Mouse (Mus musculus) ES-Bruce4 (cell line): ENCODE measurements at regions not wholly inside any gene's neighbourhood (a gene's known extent, or its start where the extent isn't known, plus 50 kb on each side); places are given as distances from the start of the nearest gene placed in this dataset.
"Not testable (repeated sequence)": the region's sequence is repeated elsewhere in the genome, so short reads cannot be mapped to it uniquely, and the experiment has no call there.

ENCODE experiments used
- H3K27ac ChIP-seq: 2 replicates; pipeline ENCODE4 v1.5.1; 2012; ENCODE audit warnings: low read length, inconsistent platforms; ENCODE audit not compliant: insufficient read depth
- H3K27me3 ChIP-seq: 2 replicates; pipeline ENCODE4 v1.6.1; 2012; ENCODE audit warnings: mild to moderate bottlenecking, low read length, inconsistent platforms; ENCODE audit not compliant: control insufficient read depth, poor library complexity, insufficient read depth, severe bottlenecking
- H3K36me3 ChIP-seq: 2 replicates; pipeline ENCODE4 v1.6.1; 2012; ENCODE audit warnings: inconsistent platforms, mild to moderate bottlenecking, low read length, moderate library complexity; ENCODE audit not compliant: control insufficient read depth, poor library complexity, insufficient read depth, severe bottlenecking
- H3K4me1 ChIP-seq: one replicate; pipeline ENCODE4 v1.8.1; 2011; ENCODE audit warnings: low read length; ENCODE audit not compliant: control insufficient read depth, insufficient read depth
- H3K4me3 ChIP-seq: 2 replicates; pipeline ENCODE4 v1.5.1; 2011; ENCODE audit warnings: low read depth, mild to moderate bottlenecking, low read length
- H3K9ac ChIP-seq: 2 replicates; pipeline ENCODE4 v1.6.1; 2012; ENCODE audit warnings: low read depth, mild to moderate bottlenecking, inconsistent platforms; ENCODE audit not compliant: poor library complexity, severe bottlenecking
- H3K9me3 ChIP-seq: replicated peaks from 2 replicates; pipeline ENCODE4 v1.6.1; 2012; ENCODE audit warnings: mild to moderate bottlenecking, low read length, inconsistent platforms; ENCODE audit not compliant: control insufficient read depth, poor library complexity, insufficient read depth, severe bottlenecking
- CTCF ChIP-seq: IDR thresholded peaks from one replicate; pipeline ENCODE4 v1.8.1; 2011; ENCODE audit warnings: low read depth, low read length
- EP300 ChIP-seq: IDR thresholded peaks from 2 replicates; pipeline ENCODE4 v1.6.1; 2011; ENCODE audit warnings: low read depth, low read length; ENCODE audit not compliant: insufficient read depth
- POLR2A ChIP-seq: IDR thresholded peaks from one replicate; pipeline ENCODE4 v1.8.1; 2011; ENCODE audit warnings: low read length; ENCODE audit not compliant: insufficient read depth

DNA sequence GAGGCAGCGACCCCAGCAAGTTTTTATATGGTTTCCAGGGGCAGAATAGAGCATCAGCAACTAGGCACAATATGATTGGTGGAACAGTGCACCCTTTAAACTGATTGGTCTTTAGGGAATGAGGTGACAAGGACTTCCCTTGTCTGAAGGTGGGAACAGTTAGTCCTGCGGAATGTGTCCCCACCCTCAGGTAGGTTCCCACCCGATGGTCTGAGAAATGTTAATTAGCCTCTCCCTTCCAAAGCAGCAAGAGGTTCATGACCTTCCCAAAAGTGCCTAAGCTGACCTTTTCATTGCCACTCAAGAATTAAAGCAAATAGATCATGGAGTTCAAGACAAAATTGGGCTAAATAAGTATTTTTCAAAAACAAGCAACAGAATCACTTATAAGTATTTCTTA lies 248.8 kb upstream of the Gje1 start:
- H3K36me3 ChIP-seq, H3K4me1 ChIP-seq, H3K4me3 ChIP-seq, H3K9ac ChIP-seq, H3K27me3 ChIP-seq: not testable (repeated sequence)
- peak; percentile 58; the same call in 1 of the 2 replicates for TF ChIP-seq EP300
- peaks cover 34% of the 10 kb centered on the region for H3K9me3 ChIP-seq
- H3K27ac ChIP-seq = peak overlapping the region; percentile 93

DNA sequence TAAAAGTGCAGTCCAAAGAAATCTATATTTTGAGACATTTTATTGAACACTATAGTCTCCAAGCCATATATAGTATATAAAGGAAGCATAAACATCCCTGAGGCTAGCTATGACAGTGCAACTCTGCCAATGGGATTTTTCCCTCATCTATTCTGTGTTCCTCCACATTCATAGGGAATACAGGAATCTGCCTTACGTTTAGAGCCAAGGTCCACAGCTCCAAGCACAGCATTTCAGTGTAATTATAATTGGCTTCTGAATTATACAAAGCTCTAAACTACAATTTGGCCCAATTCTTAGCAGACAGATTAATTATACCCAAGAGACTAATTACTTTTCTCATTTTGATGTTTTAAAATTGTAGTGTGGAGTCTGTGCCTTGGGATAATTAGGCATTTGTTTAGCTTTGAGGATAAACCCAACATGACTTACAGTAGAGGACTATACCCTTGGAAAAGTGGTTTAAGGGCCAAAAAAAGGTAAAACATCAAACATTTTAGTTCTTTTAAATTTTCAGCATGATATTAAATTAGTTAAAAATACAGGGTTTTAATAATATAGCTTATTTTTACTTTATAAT lies 235.0 kb upstream of the Gje1 start:
- TF ChIP-seq EP300 (no peak), CTCF (no peak), POLR2A (no peak)
- H3K9ac ChIP-seq = no peak overlapping the region
- H3K4me3 ChIP-seq = no peak overlapping the region
- H3K9me3 ChIP-seq = no peaks in the 10 kb centered on the region
- no peaks in the 10 kb centered on the region for H3K36me3 ChIP-seq
- H3K27me3 ChIP-seq = no peaks in the 10 kb centered on the region
- no peaks in the 10 kb centered on the region for H3K4me1 ChIP-seq
- no peak overlapping the region for H3K27ac ChIP-seq

DNA sequence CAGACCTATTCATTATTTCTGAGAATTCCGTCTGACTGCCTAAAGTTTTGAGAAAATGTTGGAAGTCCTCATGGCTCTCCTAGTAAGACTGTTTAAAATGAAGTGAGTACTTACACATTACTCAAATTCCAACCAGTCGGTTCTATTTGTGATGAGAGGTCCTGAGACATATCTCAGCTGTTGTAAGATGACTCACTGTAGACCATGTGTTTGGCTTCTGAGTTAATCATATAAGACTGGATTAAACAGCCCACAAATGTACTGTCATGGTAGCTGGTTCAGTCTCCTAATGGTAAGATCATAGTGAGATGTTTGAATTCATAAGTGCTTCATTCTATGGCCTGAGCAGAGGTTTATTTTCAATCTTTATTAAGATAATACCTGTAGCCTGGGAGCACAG lies 223.9 kb upstream of the Gje1 start:
- H3K27me3 ChIP-seq = no peaks in the 10 kb centered on the region
- no peaks in the 10 kb centered on the region for H3K36me3 ChIP-seq
- H3K9me3 ChIP-seq = no peaks in the 10 kb centered on the region
- TF ChIP-seq CTCF = no peak
- TF ChIP-seq POLR2A = no peak
- no peak for TF ChIP-seq EP300
- no peak overlapping the region for H3K9ac ChIP-seq
- no peaks in the 10 kb centered on the region for H3K4me1 ChIP-seq
- H3K27ac ChIP-seq = no peak overlapping the region
- H3K4me3 ChIP-seq = no peak overlapping the region
